22 mouse cellular contexts compared by ENCODE assay signal in the genomic region with DNA sequence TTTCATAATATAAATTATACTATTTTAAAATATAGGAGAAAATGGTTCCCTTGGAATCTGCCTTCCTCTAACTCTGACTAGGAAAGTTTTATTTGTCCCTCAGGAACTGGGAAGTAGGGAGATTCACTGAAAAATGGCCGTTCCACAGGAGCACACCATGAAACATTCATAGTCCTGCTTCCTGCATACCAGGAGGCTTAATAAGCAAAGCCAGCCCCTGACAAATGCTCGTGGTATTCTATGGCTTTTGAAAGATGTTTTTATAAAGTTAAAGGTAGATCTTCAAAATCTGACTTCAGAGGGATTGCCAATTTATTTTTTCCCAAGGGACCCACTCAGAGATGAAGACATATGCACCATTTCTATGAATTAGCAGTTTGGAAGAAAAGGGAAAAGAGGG.
A peak's percentile ranks its signal among the peaks of the same experiment; 100 is the strongest.
DNase-seq lines count a peak whose midpoint lies in the region; TF ChIP-seq lines count a peak whose summit lies in the region.
"Had no signal": no experiment of that assay in that cellular context is flagged by ENCODE, and none has a peak within 500 bp of the region (broad histone marks: within the 10 kb centered on the region; RNA-seq: fewer than 3 reads in every experiment).

No protein-coding gene starts in this region.

- H3K79me2 ChIP-seq in C2C12 (ENCODE audit: control insufficient read depth, insufficient read depth): no peaks in the 10 kb centered on the region

- no peaks in the 10 kb centered on the region for H3K79me3 ChIP-seq in C2C12 (ENCODE audit: low read depth)

- no peak overlapping the region for H3ac ChIP-seq in C2C12 (ENCODE audit: control insufficient read depth, insufficient read length, low read depth)

- DNase-seq in 3T3-L1 (ENCODE audit: low read depth, low spot score) (peak; percentile 78), NIH3T3 (ENCODE audit: low read depth) (peak; percentile 4), adipocyte (ENCODE audit: low spot score) (no peak)
- DNase-seq in gastrocnemius, adult 8-10 months (ENCODE audit: low spot score in 2 of 2): no peak
- no peak for DNase-seq in thymus, postnatal 14 days
- DNase-seq: adrenal gland, adult 2 months; adrenal gland, postnatal 10 days; adrenal gland, postnatal 25 days; B cell, adult 2 months; cerebellum, adult 11 months; cerebellum, adult 18-20 months; cerebellum, adult 8-10 months; cerebellum, adult 9-11 months; cerebellum, postnatal 14 days; cerebellum, postnatal 36 days; embryo, embryonic 11 days had no signal

- no peaks in the 10 kb centered on the region for H3K36me3 ChIP-seq in C2C12 (ENCODE audit: control insufficient read depth, insufficient read depth)
- H3K36me3 ChIP-seq: embryonic facial prominence, embryonic 13.5 days; embryonic facial prominence, embryonic 15.5 days; forebrain, embryonic 10.5 days; forebrain, embryonic 12.5 days had no signal

- no peak overlapping the region for H3K4me3 ChIP-seq in C2C12 (ENCODE audit: insufficient read depth, poor library complexity, severe bottlenecking)
- H3K4me3 ChIP-seq: embryonic facial prominence, embryonic 13.5 days; embryonic facial prominence, embryonic 15.5 days; erythroblast, embryonic 14.5 days; forebrain, embryonic 10.5 days; forebrain, embryonic 12.5 days had no signal

- TF ChIP-seq CTCF in C2C12 (IDR thresholded peaks at IDR 0.05; ENCODE audit: control insufficient read depth, insufficient read depth, insufficient read length): no peak

- H3K27me3 ChIP-seq in C2C12 (ENCODE audit: control insufficient read depth, insufficient read depth, insufficient read length): no peaks in the 10 kb centered on the region
- H3K27me3 ChIP-seq: embryonic facial prominence, embryonic 13.5 days; embryonic facial prominence, embryonic 15.5 days; forebrain, embryonic 12.5 days had no signal

TF ChIP-seq in C2C12, 6 proteins besides CTCF, POLR2A, EP300 and RAD21:
- TF ChIP-seq MAX (IDR thresholded peaks at IDR 0.05): no peak
- peak; percentile 14 for TF ChIP-seq FOSL1 (IDR thresholded peaks at IDR 0.05; ENCODE audit: insufficient read depth, low read length, poor library complexity, severe bottlenecking)

Comparison
In these comparisons a context has a peak if more than half of its experiments do, and no peak if none do; other contexts are left out.
1. DNase-seq: peak in 3T3-L1 (single experiment) and NIH3T3 (single experiment); none in adipocyte (single experiment), gastrocnemius, adult 8-10 months (0 of 2) and thymus, postnatal 14 days (single experiment).